Mouse (Mus musculus) cerebellum, adult 9-11 months (tissue): ENCODE measurements around the gene Dock4.

Source experiments
- DNase-seq: peaks from one replicate; pipeline ENCODE4 v3.0.0; 2022

Gene Dock4

GRCm38 (mm10) chr12:40789379-40790361, 343.9 kb downstream of the Dock4 start:
- peak; percentile 30 for DNase-seq

GRCm38 (mm10) chr12:40791221-40791620, 345.5 kb downstream of the Dock4 start:
- no peak for DNase-seq

GRCm38 (mm10) chr12:40792184-40792650, 346.5 kb downstream of the Dock4 start:
- no peak for DNase-seq

GRCm38 (mm10) chr12:40794066-40794465, 348.3 kb downstream of the Dock4 start:
- DNase-seq, result no peak

GRCm38 (mm10) chr12:40794756-40795155, 349.0 kb downstream of the Dock4 start:
- DNase-seq, result no peak

GRCm38 (mm10) chr12:40795768-40796167, 350.0 kb downstream of the Dock4 start:
- no peak for DNase-seq

- no peak for DNase-seq
Observed at GRCm38 (mm10) chr12:40796813-40797491, 351.2 kb downstream of the Dock4 start.

- DNase-seq, result no peak
Observed at GRCm38 (mm10) chr12:40797561-40798343, 352.0 kb downstream of the Dock4 start.

- DNase-seq, result no peak
Observed at GRCm38 (mm10) chr12:40798344-40799017, 352.7 kb downstream of the Dock4 start.

GRCm38 (mm10) chr12:40801456-40801855, 355.7 kb downstream of the Dock4 start:
- DNase-seq, result peak; percentile 28

- DNase-seq, result no peak
Observed at GRCm38 (mm10) chr12:40805257-40805656, 359.5 kb downstream of the Dock4 start.

- DNase-seq, result no peak
Observed at GRCm38 (mm10) chr12:40807916-40808315, 362.2 kb downstream of the Dock4 start.

- DNase-seq, result no peak
Observed at GRCm38 (mm10) chr12:40813474-40813873, 367.7 kb downstream of the Dock4 start.

- DNase-seq, result no peak
Observed at GRCm38 (mm10) chr12:40814659-40815363, 369.1 kb downstream of the Dock4 start.

- no peak for DNase-seq
Observed at GRCm38 (mm10) chr12:40818046-40818708, 372.4 kb downstream of the Dock4 start.

- DNase-seq, result no peak
Observed at GRCm38 (mm10) chr12:40823631-40824030, 377.9 kb downstream of the Dock4 start.

GRCm38 (mm10) chr12:40824251-40824650, 378.5 kb downstream of the Dock4 start:
- DNase-seq, result no peak

GRCm38 (mm10) chr12:40825935-40826460, 380.2 kb downstream of the Dock4 start:
- DNase-seq, result no peak

GRCm38 (mm10) chr12:40826491-40826890, 380.7 kb downstream of the Dock4 start:
- DNase-seq, result no peak

GRCm38 (mm10) chr12:40828025-40828424, 382.3 kb downstream of the Dock4 start:
- DNase-seq, result no peak

GRCm38 (mm10) chr12:40829269-40829668, 383.5 kb downstream of the Dock4 start:
- no peak for DNase-seq
